Mouse (Mus musculus) midbrain, embryonic 14.5 days (tissue): ENCODE data around the gene Pde6d. TPM values are rescaled to one million over a fixed set of nuclear protein-coding genes. Genes with fewer than 3 reads are reported as not detected.

Experiments used
- ATAC-seq: fragments of 200-750 bp; cut with Nextera tagmentation; 2 replicates; pipeline ENCODE4 v1.8.0; 2017; ENCODE audit warnings: moderate number of reproducible peaks, moderate library complexity; ENCODE audit not compliant: low FRiP score, low TSS enrichment
- DNase-seq: peaks from one replicate; pipeline ENCODE4 v3.0.0-alpha.2; 2015
- H3K27ac ChIP-seq: fragments of 300-500 bp; sonication (generic); replicated peaks from 2 replicates; pipeline ENCODE4 v1.5.1; 2014; ENCODE audit warnings: mild to moderate bottlenecking, low read depth, low read length, moderate library complexity
- H3K27me3 ChIP-seq: fragments of 300-500 bp; sonication (generic); 2 replicates; pipeline ENCODE4 v1.6.1; 2014; ENCODE audit warnings: low read length, control low read depth, mixed read lengths; ENCODE audit not compliant: control insufficient read depth, insufficient read depth
- H3K36me3 ChIP-seq: fragments of 300-500 bp; sonication (generic); 2 replicates; pipeline ENCODE4 v1.6.1; 2014; ENCODE audit warnings: low read length, control low read depth; ENCODE audit not compliant: control insufficient read depth, insufficient read depth
- H3K4me1 ChIP-seq: fragments of 300-500 bp; sonication (generic); 2 replicates; pipeline ENCODE4 v1.6.1; 2014; ENCODE audit warnings: mild to moderate bottlenecking, antibody characterized with exemption, low read length, control low read depth; ENCODE audit not compliant: control insufficient read depth, insufficient read depth
- H3K4me2 ChIP-seq: fragments of 300-500 bp; sonication (generic); 2 replicates; pipeline ENCODE4 v1.6.1; 2014; ENCODE audit warnings: mild to moderate bottlenecking, low read length, moderate library complexity
- H3K4me3 ChIP-seq: fragments of 300-500 bp; sonication (generic); replicated peaks from 2 replicates; pipeline ENCODE4 v1.5.1; 2014; ENCODE audit warnings: low read depth, low read length
- H3K9ac ChIP-seq: fragments of 300-500 bp; sonication (generic); replicated peaks from 2 replicates; pipeline ENCODE4 v1.6.1; 2014; ENCODE audit warnings: mild to moderate bottlenecking, low read length, moderate library complexity
- H3K9me3 ChIP-seq: fragments of 300-500 bp; sonication (generic); 2 replicates; pipeline ENCODE4 v1.6.1; 2016; ENCODE audit warnings: low read length, control low read depth, mixed read lengths; ENCODE audit not compliant: control insufficient read depth
- WGBS: fragments of 180-500 bp; shearing (Covaris S2); extraction: QIAGEN DNeasy Blood & Tissue Kit; methylation state at CpG from one replicate; pipeline ENCODE4 v1.1.7; 2014; 5-methylcytosine and 5-hydroxymethylcytosine counted together
- polyA plus RNA-seq: library from polyadenylated mRNA; unstranded; fragments of >200 nt; fragmentation: Nextera tagmentation; extraction: Ambion mirVana; gene quantifications from 2 replicates; pipeline ENCODE4 v1.2.1, GENCODE M21; 2014

Gene Pde6d
- polyA plus RNA-seq, 1 experiment from 2014 or later: 89.1 TPM

DNA sequence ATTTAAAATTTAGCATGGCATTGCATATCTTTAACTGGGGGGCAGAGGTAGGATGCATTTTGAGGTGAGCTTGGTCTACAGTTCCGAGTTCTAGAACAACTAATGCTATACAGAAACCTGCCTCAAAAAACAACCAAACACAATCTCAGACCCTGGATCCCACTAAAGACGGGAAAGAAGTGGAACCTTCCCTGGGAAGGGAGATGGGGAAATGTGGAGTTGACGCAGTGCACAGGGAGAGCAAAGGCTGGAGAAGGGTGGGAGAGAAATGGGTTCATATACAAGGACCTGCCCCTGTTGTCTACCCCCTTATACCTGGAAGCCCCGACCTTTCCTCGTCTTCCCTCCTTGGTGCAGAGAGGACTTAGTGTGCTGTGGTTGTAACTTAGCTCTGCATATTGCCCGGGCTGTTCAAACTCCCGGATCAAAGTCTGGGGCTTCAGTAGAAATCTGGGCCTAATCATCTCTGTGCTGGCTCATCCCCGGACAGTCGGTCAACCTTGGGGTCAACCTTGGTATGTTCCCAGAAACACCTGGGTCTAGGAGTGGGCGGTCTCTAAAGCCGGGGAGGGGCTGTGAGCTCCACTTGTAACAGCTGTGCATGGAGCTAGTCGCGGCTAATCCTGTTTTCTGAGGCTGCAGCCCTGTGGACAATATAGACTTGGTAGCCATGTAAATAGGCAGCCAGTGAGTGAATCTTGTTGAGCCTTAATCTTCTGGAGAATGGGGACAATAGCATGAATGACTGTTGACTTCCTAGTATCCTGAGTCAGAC lies 50.7 kb downstream of the Pde6d start:
- Histone ChIP-seq H3K9ac (no peak overlapping the region; the same call in 1 of the 2 replicates), H3K27ac (peak overlapping the region; percentile 69), H3K4me3 (peak overlapping the region; percentile 18), H3K36me3 (peaks cover 33% of the 10 kb centered on the region), H3K9me3 (no peaks in the 10 kb centered on the region), H3K4me2 (peak overlapping the region; percentile 27), H3K27me3 (no peaks in the 10 kb centered on the region), H3K4me1 (peaks cover 25% of the 10 kb centered on the region)
- 6% methylated on average over 13 of the region's 13 CpGs for WGBS
- DNase-seq (peak; percentile 14), ATAC-seq (peak; percentile 15; the same call in 1 of the 2 replicates)

DNA sequence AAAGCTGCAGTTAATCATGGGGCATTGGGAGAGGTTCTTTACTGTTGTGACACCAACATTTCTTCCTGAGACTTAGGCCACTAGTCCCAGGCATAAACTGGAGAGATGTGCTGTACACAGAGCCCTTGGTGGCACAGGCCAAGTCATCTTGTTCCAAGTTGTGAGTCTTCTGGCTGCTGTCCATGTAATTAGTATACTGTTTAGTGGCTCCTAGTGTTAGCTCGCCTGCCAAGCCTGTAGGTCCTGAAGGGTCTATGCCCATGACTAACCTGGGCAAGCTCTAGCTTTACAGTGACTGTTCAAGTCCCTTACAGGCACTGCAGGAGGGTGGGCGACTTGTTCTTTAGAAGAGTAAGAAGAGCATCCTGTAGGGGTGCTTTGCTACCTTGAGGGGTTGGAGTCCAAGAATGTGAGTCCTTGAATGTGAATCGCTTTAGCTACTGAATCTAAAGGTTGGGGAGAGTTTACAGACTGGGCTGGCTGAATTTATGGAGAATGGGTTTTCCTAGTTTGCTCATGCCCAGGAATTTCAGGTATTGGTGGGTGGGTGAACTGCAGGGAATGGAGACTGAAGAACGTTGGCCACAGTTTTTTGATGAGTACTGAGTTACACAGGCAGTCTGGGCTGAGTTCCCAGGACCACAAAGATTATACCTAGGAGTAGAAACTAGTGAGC lies 51.4 kb downstream of the Pde6d start:
- H3K4me2 ChIP-seq: peak overlapping the region; percentile 27
- 15% methylated on average over 4 of the region's 4 CpGs for WGBS
- H3K27me3 ChIP-seq: no peaks in the 10 kb centered on the region
- H3K9me3 ChIP-seq: no peaks in the 10 kb centered on the region
- DNase-seq (no peak), ATAC-seq (no peak)
- no peak overlapping the region; the same call in 1 of the 2 replicates for H3K9ac ChIP-seq
- peaks cover 25% of the 10 kb centered on the region for H3K4me1 ChIP-seq
- no peak overlapping the region for H3K4me3 ChIP-seq
- peaks cover 33% of the 10 kb centered on the region for H3K36me3 ChIP-seq
- peak overlapping the region; percentile 69; the same call in 1 of the 2 replicates for H3K27ac ChIP-seq

DNA sequence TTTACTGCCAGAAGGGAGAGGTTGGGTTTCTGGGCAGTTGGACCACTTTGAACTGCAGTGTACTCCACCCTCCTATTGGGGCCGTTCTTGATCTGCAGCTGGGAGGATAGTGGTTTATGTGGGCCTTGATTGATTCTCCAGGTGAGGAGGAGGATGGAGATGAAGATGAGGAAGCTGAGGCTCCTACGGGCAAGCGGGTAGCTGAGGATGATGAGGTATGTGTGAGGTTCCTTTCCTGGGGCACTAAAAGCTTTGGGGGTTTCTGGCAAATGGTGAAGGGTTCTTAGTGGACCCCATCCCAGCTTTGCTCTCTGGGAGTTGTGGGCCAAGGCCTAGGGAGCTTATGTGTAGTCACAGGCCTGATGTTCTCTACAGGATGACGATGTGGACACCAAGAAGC lies 52.8 kb downstream of the Pde6d start:
- H3K36me3 ChIP-seq: peaks cover 29% of the 10 kb centered on the region
- no peaks in the 10 kb centered on the region for H3K9me3 ChIP-seq
- peak overlapping the region; percentile 100 for H3K4me3 ChIP-seq
- 45% methylated on average over 4 of the region's 4 CpGs for WGBS
- ATAC-seq: no peak
- DNase-seq: no peak
- H3K4me1 ChIP-seq: peaks cover 29% of the 10 kb centered on the region
- no peaks in the 10 kb centered on the region for H3K27me3 ChIP-seq
- H3K9ac ChIP-seq: peak overlapping the region; percentile 100; the same call in 1 of the 2 replicates
- H3K4me2 ChIP-seq: peak overlapping the region; percentile 95
- peak overlapping the region; percentile 94; the same call in 1 of the 2 replicates for H3K27ac ChIP-seq

DNA sequence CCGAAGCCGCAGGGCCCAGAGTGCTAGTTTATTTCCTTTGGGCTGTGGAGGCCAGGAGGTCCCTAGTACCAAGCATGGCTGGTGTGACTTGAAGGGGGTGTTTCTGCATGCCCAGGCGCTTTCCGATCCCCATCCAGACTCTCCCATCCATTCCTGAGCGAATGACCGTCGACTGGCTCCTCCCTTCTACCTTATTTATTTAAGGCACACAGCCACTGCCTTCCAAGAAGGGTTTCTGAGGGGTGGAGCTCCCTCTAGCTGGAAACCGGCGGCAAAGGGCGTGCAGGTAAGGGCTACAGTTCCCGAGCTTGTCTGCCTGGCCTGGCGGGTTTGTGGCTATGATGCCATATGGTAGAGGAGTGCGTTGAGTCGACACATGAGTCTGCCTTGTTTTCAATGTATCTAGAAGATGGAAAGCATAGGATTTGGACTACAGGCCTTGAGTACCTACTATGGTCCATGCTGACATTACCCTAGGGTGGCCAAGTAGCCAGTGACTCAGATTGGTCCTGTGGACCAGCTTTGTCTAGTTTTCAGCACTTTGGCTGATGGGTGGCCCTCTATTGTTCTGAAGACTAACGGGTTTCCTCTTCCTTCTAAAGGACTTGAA lies 53.8 kb downstream of the Pde6d start:
- Histone ChIP-seq H3K9me3 (no peaks in the 10 kb centered on the region), H3K27me3 (no peaks in the 10 kb centered on the region), H3K4me3 (peak overlapping the region; percentile 100), H3K4me1 (peaks cover 38% of the 10 kb centered on the region), H3K27ac (peak overlapping the region; percentile 94), H3K9ac (peak overlapping the region; percentile 100), H3K4me2 (peak overlapping the region; percentile 95), H3K36me3 (peaks cover 29% of the 10 kb centered on the region)
- under 1% methylated on average over 15 of the region's 15 CpGs for WGBS
- DNase-seq (peak; percentile 70), ATAC-seq (no peak)

DNA sequence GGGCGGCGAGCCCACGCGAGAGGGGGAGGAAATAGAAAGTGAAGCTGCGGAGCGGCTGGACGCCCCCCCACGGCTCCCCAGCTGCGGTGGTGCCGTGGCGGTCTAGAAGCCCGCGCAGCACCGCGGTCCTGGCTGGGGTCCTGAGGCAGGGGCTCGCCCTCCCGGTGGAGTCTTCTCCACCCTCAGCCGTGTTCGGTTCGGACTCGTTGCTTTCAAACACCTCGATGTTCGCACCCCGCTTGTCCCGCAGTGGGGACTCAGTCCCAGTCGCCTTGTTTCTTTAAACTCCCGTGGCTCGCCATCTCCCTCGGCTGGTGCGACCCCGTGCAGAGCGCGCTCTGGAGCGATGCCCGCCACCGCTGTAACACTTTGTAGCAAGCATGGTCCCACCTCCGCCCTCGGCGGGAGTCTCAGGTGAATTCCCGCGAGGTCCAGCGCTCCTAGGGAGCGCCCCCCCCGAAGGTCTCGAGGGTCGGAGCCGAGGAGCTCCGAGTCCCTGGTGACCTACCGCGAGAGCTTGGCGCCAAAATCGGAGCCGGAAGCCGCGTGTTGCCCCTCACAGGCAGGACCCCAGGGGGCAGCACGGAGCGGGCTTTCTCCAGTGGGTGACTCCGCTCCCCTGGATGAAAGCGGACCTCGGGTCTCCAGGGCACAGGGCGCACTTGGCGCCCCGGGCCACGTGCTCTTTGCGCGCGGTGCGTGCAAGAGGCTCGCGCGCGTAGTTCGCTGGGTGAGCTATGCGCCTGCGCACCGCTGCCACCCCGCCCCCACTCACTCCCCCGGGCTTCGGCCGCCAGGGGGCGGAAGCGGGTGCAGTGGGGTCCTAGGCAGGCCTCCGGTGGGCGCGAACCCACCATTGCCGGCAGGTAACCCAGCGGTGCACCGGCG lies 54.6 kb downstream of the Pde6d start:
- H3K27me3 ChIP-seq: no peaks in the 10 kb centered on the region
- peak overlapping the region; percentile 100 for H3K4me3 ChIP-seq
- no peaks in the 10 kb centered on the region for H3K9me3 ChIP-seq
- peak overlapping the region; percentile 94 for H3K27ac ChIP-seq
- peaks cover 25% of the 10 kb centered on the region for H3K36me3 ChIP-seq
- DNase-seq: peak; percentile 93
- ATAC-seq: 0 out of 2 replicates have a peak, but pooled peaks have one; percentile 3
- H3K9ac ChIP-seq: peak overlapping the region; percentile 100
- under 1% methylated on average over 83 of the region's 89 CpGs for WGBS
- H3K4me2 ChIP-seq: peak overlapping the region; percentile 95
- peaks cover 38% of the 10 kb centered on the region for H3K4me1 ChIP-seq

DNA sequence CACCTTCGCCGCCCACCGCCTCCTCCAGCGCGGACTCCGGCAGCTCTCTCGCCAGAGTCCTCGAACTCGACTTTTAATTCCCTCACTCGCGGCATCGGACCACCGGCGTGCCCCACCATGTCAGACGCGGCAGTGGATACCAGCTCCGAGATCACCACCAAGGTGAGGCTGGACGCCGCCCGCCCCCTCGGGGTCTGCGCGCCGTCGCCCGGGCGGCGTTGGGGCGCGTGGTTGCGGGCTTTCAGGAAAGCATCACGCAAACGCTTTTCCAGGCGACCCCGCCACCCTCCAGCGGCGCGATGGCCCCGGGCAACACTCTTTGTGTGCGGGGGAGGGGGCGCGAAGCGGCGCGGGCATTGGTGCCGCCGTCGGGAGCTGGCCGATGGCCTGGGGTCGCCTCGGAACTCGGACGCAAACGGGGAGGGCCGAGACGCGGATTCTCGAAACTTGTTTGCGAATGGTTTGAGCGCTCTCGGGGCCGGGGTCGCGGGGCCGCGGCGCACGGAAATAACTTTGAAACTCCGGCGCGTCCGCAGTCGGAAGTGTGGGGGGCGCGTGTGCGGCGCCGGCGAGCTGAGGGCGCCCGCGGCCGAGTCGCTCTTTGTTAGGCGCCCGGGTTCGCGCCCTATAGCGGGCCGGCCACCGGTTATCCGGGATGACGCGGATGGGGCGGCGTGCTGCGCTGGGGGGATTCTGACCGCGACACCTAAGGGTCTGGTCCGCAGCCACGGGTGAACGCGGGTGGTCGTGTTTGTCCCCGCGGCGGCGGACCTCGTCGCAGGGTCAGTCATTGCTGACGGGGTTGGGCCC lies 55.4 kb downstream of the Pde6d start:
- 0 out of 2 replicates have a peak, but pooled peaks have one; percentile 0 for ATAC-seq
- under 1% methylated on average over 109 of the region's 111 CpGs for WGBS

DNA sequence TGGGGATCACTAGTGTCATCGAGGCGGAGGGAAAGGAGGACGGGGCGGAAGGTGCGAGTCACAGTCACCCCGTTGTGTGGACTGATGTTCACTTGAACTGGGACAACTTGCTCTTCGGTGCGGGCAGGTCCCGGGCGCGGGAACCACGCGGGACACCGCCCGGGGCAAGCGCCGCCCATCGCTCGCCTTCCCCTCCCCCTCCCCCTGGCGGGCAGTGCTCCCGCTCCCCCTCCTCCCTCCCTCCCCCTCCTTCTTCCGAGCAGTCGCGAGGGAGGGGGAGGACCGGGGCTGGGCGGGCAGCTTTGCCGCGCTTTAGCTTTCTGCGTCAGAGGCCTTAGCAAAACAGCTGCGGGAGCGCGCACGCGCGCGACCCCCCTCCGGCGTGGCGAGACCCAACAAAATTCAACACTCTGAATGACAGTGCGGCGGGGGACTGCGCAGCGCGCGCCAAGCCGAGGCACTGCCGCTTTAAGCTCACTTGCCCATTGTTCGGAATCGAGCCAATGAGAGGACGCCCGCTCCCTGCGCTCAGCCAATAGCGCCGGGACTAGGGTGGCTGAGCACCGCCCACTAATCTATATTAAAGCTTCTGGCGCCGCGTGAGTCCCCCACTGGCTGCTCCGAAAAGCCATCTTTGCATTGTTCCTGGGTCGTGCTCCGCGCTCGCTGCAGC lies 56.2 kb downstream of the Pde6d start, which contains the start of gene Ptma:
TSS of gene Ptma (plus strand) at position 611 of the 673 bp plus-strand sequence.
- Histone ChIP-seq H3K27ac (peak within 1 kb of the TSS; percentile 100), H3K9me3 (no peaks in the 10 kb centered on the region), H3K36me3 (peaks cover 20% of the 10 kb centered on the region), H3K9ac (peak within 1 kb of the TSS; percentile 100), H3K4me3 (peak within 1 kb of the TSS; percentile 100), H3K27me3 (no peaks in the 10 kb centered on the region), H3K4me2 (peak within 1 kb of the TSS; percentile 96), H3K4me1 (peaks cover 27% of the 10 kb centered on the region)
- DNase-seq (peak; percentile 100), ATAC-seq (peak; percentile 93)
- WGBS: 1% methylated on average over 57 of the region's 63 CpGs

More for the DNA sequence above, 55.4 kb downstream of the Pde6d start:
- peak overlapping the region; percentile 95 for H3K4me2 ChIP-seq
- H3K27me3 ChIP-seq: no peaks in the 10 kb centered on the region
- H3K4me1 ChIP-seq: peaks cover 34% of the 10 kb centered on the region
- H3K9ac ChIP-seq: peak overlapping the region; percentile 100
- peak; percentile 65 for DNase-seq
- H3K27ac ChIP-seq: peak overlapping the region; percentile 94
- H3K4me3 ChIP-seq: peak overlapping the region; percentile 100
- H3K36me3 ChIP-seq: peaks cover 25% of the 10 kb centered on the region
- no peaks in the 10 kb centered on the region for H3K9me3 ChIP-seq
